Comparison of ENCODE assay signal across 13 mouse cellular contexts in genomic region chr14:61880514-61881259, GRCm38 (mm10).
DNase-seq lines count a peak whose midpoint lies in the region; ATAC-seq and TF ChIP-seq lines count a peak whose summit lies in the region.
"Had no signal": no experiment of that assay in that cellular context is flagged by ENCODE, and none has a peak within 500 bp of the region (broad histone marks: within the 10 kb centered on the region; RNA-seq: fewer than 3 reads in every experiment).

No protein-coding gene starts in this region.

- H3K9ac ChIP-seq in heart, embryonic 15.5 days, result no peak overlapping the region
- H3K9ac ChIP-seq: hindbrain, embryonic 15.5 days; liver, embryonic 13.5 days had no signal

- H3K27ac ChIP-seq in heart, embryonic 15.5 days, result 0 out of 2 replicates have a peak overlapping the region, but pooled peaks have one; percentile 16
- peak overlapping the region; percentile 75 for H3K27ac ChIP-seq in limb, embryonic 10.5 days
- H3K27ac ChIP-seq: forebrain, embryonic 10.5 days; hindbrain, embryonic 15.5 days; liver, embryonic 13.5 days; macrophage had no signal

- no peak for TF ChIP-seq CTCF in C2C12 (IDR thresholded peaks at IDR 0.05; ENCODE audit: control insufficient read depth, insufficient read depth, insufficient read length)

- no peaks in the 10 kb centered on the region for H3K27me3 ChIP-seq in heart, embryonic 15.5 days
- H3K27me3 ChIP-seq in C2C12 (ENCODE audit: control insufficient read depth, insufficient read depth, insufficient read length), result no peaks in the 10 kb centered on the region
- H3K27me3 ChIP-seq in limb, embryonic 10.5 days (ENCODE audit: low read depth, poor library complexity, severe bottlenecking), result no peaks in the 10 kb centered on the region
- H3K27me3 ChIP-seq: hindbrain, embryonic 15.5 days; liver, embryonic 13.5 days had no signal

- no peak overlapping the region for H3K4me3 ChIP-seq in heart, embryonic 15.5 days
- H3K4me3 ChIP-seq in C2C12 (ENCODE audit: insufficient read depth, poor library complexity, severe bottlenecking), result no peak overlapping the region
- H3K4me3 ChIP-seq in limb, embryonic 10.5 days, result no peak overlapping the region
- H3K4me3 ChIP-seq: forebrain, embryonic 10.5 days; hindbrain, embryonic 15.5 days; liver, embryonic 13.5 days had no signal

- no peaks in the 10 kb centered on the region for H3K4me1 ChIP-seq in heart, embryonic 15.5 days (replicated peaks)
- peaks cover 46% of the 10 kb centered on the region for H3K4me1 ChIP-seq in limb, embryonic 10.5 days
- H3K4me1 ChIP-seq: forebrain, embryonic 10.5 days; hindbrain, embryonic 15.5 days; liver, embryonic 13.5 days had no signal

- intact Hi-C loops in heart, postnatal 36 days (cut with DNase I), result no loop called here

- no peaks in the 10 kb centered on the region for H3K79me3 ChIP-seq in C2C12 (ENCODE audit: low read depth)

- H3K4me2 ChIP-seq in heart, embryonic 15.5 days, result no peak overlapping the region
- H3K4me2 ChIP-seq: hindbrain, embryonic 15.5 days; liver, embryonic 13.5 days had no signal

- no peak for DNase-seq in heart, postnatal 36 days
- peak; percentile 38 for DNase-seq in 3T3-L1 (ENCODE audit: low read depth, low spot score)
- no peak for DNase-seq in limb, embryonic 10.5 days (ENCODE audit: low spot score)
- DNase-seq in cerebellum, adult 11 months, result no peak
- DNase-seq in thymus, postnatal 25 days, result no peak
- DNase-seq: gastrocnemius, postnatal 14 days; kidney, postnatal 10 days; liver, embryonic 13.5 days had no signal

- H3K36me3 ChIP-seq in heart, embryonic 15.5 days, result no peaks in the 10 kb centered on the region
- no peaks in the 10 kb centered on the region for H3K36me3 ChIP-seq in C2C12 (ENCODE audit: control insufficient read depth, insufficient read depth)
- no peaks in the 10 kb centered on the region for H3K36me3 ChIP-seq in limb, embryonic 10.5 days
- H3K36me3 ChIP-seq: forebrain, embryonic 10.5 days; hindbrain, embryonic 15.5 days; liver, embryonic 13.5 days had no signal

- H3ac ChIP-seq in C2C12 (ENCODE audit: control insufficient read depth, insufficient read length, low read depth), result peak overlapping the region; percentile 47

- WGBS in heart, embryonic 15.5 days, result 42% methylated on average over 9 of the region's 9 CpGs
- 56% methylated on average over 9 of the region's 9 CpGs for WGBS in limb, embryonic 10.5 days

- 0 out of 2 replicates have a peak, but pooled peaks have one; percentile 10 for ATAC-seq in heart, embryonic 15.5 days (replicated peaks; ENCODE audit: insufficient number of reproducible peaks, insufficient read depth, low FRiP score, low read depth)

- no peaks in the 10 kb centered on the region for H3K9me3 ChIP-seq in heart, embryonic 15.5 days (replicated peaks)
- no peaks in the 10 kb centered on the region for H3K9me3 ChIP-seq in limb, embryonic 10.5 days (replicated peaks)
- H3K9me3 ChIP-seq: forebrain, embryonic 10.5 days; hindbrain, embryonic 15.5 days; liver, embryonic 13.5 days had no signal

- H3K79me2 ChIP-seq in C2C12 (ENCODE audit: control insufficient read depth, insufficient read depth), result no peaks in the 10 kb centered on the region

TF ChIP-seq in C2C12, 6 proteins besides CTCF, POLR2A, EP300 and RAD21:
- TF ChIP-seq MYOG (IDR thresholded peaks at IDR 0.05; ENCODE audit: control insufficient read depth, extremely low read depth, insufficient read length), result no peak
- no peak for TF ChIP-seq USF1 (IDR thresholded peaks at IDR 0.05; ENCODE audit: low read depth)
- TF ChIP-seq MAX (IDR thresholded peaks at IDR 0.05), result no peak
- peak; percentile 43 for TF ChIP-seq MYOD1 (IDR thresholded peaks at IDR 0.05; ENCODE audit: control insufficient read depth, insufficient read length, low read depth)
